In the genomic region with DNA sequence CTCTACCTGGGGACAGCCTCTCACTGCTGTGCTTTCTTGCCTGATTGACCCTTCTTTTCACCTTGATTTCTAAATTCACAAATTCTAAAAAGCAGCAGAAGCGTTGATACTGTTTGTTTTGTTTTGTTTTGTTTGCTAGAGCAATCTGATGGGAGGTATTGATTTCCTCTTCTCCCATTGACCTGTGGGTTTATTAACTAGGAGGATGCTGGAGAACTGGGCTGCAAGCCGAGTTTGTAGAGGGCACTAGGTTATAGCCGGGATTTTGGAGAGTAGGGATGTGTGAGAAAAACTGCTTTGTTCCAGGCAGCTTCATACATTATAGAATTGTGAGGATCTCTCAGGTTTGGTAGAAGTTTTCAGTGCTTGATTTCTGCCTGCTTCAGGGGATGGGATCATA, we compare ENCODE assay signal across 41 mouse cellular contexts. TPM values are rescaled to one million over a fixed set of nuclear protein-coding genes. Genes with fewer than 3 reads are reported as not detected.
"Had no signal": no experiment of that assay in that cellular context is flagged by ENCODE, and none has a peak within 500 bp of the region (broad histone marks: within the 10 kb centered on the region; RNA-seq: fewer than 3 reads in every experiment).

No protein-coding gene starts in this region.

- H3K36me3 ChIP-seq: heart, embryonic 10.5 days; heart, embryonic 12.5 days; hindbrain, embryonic 10.5 days; hindbrain, embryonic 12.5 days; intestine, embryonic 15.5 days; limb, embryonic 13.5 days; limb, embryonic 15.5 days had no signal

- H3K4me3 ChIP-seq: heart, embryonic 10.5 days; heart, embryonic 12.5 days; hindbrain, embryonic 10.5 days; hindbrain, embryonic 12.5 days; intestine, embryonic 15.5 days; layer of hippocampus, adult 2 months; limb, embryonic 13.5 days; limb, embryonic 15.5 days had no signal

- ATAC-seq: forebrain, postnatal 0 days; hindbrain, embryonic 16.5 days; intestine, embryonic 15.5 days; intestine, postnatal 0 days had no signal

- H3K4me1 ChIP-seq: heart, embryonic 10.5 days; hindbrain, embryonic 10.5 days; hindbrain, embryonic 12.5 days; intestine, embryonic 15.5 days; limb, embryonic 13.5 days; limb, embryonic 15.5 days had no signal

- H3K9ac ChIP-seq: forebrain, postnatal 0 days; heart, embryonic 12.5 days; hindbrain, embryonic 12.5 days; hindbrain, embryonic 14.5 days; intestine, embryonic 15.5 days; limb, embryonic 13.5 days; limb, embryonic 15.5 days; liver, embryonic 14.5 days had no signal

- H3K4me2 ChIP-seq: heart, embryonic 12.5 days; hindbrain, embryonic 12.5 days; hindbrain, embryonic 14.5 days; intestine, embryonic 15.5 days; limb, embryonic 13.5 days; limb, embryonic 15.5 days had no signal

- DNase-seq: forebrain, postnatal 0 days; gastrocnemius, postnatal 14 days; gastrocnemius, postnatal 36 days; heart, adult 18-20 months; heart, postnatal 10 days; heart, postnatal 4 days; kidney, adult 18-20 months; kidney, postnatal 14 days; kidney, postnatal 4 days; layer of hippocampus, adult 9-11 months; layer of hippocampus, postnatal 36 days; left cerebral cortex, postnatal 4 days; lung, adult 18-20 months had no signal

- H3K9me3 ChIP-seq: heart, embryonic 10.5 days; heart, embryonic 12.5 days; hindbrain, embryonic 10.5 days; hindbrain, embryonic 12.5 days; intestine, embryonic 15.5 days; limb, embryonic 13.5 days; limb, embryonic 15.5 days had no signal

- H3K27me3 ChIP-seq: heart, embryonic 12.5 days; hindbrain, embryonic 12.5 days; intestine, embryonic 15.5 days; limb, embryonic 13.5 days; limb, embryonic 15.5 days had no signal

- H3K27ac ChIP-seq: heart, embryonic 10.5 days; hindbrain, embryonic 10.5 days; hindbrain, embryonic 12.5 days; hindbrain, embryonic 14.5 days; intestine, embryonic 15.5 days; kidney, postnatal 0 days; layer of hippocampus, adult 2 months; limb, embryonic 13.5 days; limb, embryonic 15.5 days; liver, embryonic 14.5 days had no signal

RNA-seq across cellular contexts. Expression of gene BC053393, which starts 9.1 kb away (rescaled TPM):
- total RNA-seq: forebrain, postnatal 0 days; gastrocnemius, adult 18-20 months; gastrocnemius, adult 8-10 months; gastrocnemius, postnatal 14 days; gastrocnemius, postnatal 36 days; granulocyte monocyte progenitor cell, adult 5-6 weeks; heart, adult 18-20 months; heart, postnatal 10 days; heart, postnatal 25 days; heart, postnatal 4 days; layer of hippocampus, adult 2 months; layer of hippocampus, postnatal 14 days; layer of hippocampus, postnatal 36 days; left cerebral cortex, adult 18-20 months; left cerebral cortex, adult 8-10 months; left cerebral cortex, postnatal 25 days; left cerebral cortex, postnatal 4 days had no signal
- polyA plus RNA-seq: hindbrain, embryonic 10.5 days; hindbrain, embryonic 12.5 days; hindbrain, embryonic 14.5 days; hindbrain, embryonic 16.5 days; intestine, embryonic 15.5 days; intestine, postnatal 0 days; kidney, embryonic 14.5 days; kidney, postnatal 0 days; limb, embryonic 11.5 days; limb, embryonic 13.5 days; limb, embryonic 15.5 days; liver, embryonic 14.5 days had no signal

RNA-seq across cellular contexts. Expression of gene Dppa1, which starts 48.6 kb away (rescaled TPM):
- total RNA-seq: forebrain, postnatal 0 days; gastrocnemius, adult 18-20 months; gastrocnemius, adult 8-10 months; gastrocnemius, postnatal 14 days; gastrocnemius, postnatal 36 days; granulocyte monocyte progenitor cell, adult 5-6 weeks; heart, adult 18-20 months; heart, adult 8-10 months; heart, postnatal 10 days; heart, postnatal 25 days; heart, postnatal 4 days; layer of hippocampus, adult 2 months; layer of hippocampus, postnatal 14 days; layer of hippocampus, postnatal 36 days; left cerebral cortex, adult 18-20 months; left cerebral cortex, adult 8-10 months; left cerebral cortex, postnatal 10 days; left cerebral cortex, postnatal 25 days; left cerebral cortex, postnatal 4 days had no signal
- polyA plus RNA-seq: forebrain, postnatal 0 days; heart, embryonic 10.5 days; heart, embryonic 12.5 days; heart, embryonic 14.5 days; heart, embryonic 16.5 days; hindbrain, embryonic 10.5 days; hindbrain, embryonic 12.5 days; hindbrain, embryonic 14.5 days; hindbrain, embryonic 16.5 days; inflammation-experienced regulatory T-cells, adult 6 months; intestine, embryonic 15.5 days; intestine, postnatal 0 days; kidney, embryonic 14.5 days; limb, embryonic 11.5 days; limb, embryonic 15.5 days; liver, embryonic 14.5 days had no signal

RNA-seq across cellular contexts. Expression of gene Gm12169, which starts 56.4 kb away (rescaled TPM):
- total RNA-seq: forebrain, postnatal 0 days; gastrocnemius, adult 18-20 months; gastrocnemius, adult 8-10 months; gastrocnemius, postnatal 14 days; gastrocnemius, postnatal 36 days; granulocyte monocyte progenitor cell, adult 5-6 weeks; heart, adult 18-20 months; heart, adult 8-10 months; heart, postnatal 10 days; heart, postnatal 25 days; heart, postnatal 4 days; layer of hippocampus, adult 2 months; layer of hippocampus, postnatal 14 days; layer of hippocampus, postnatal 36 days; left cerebral cortex, adult 18-20 months; left cerebral cortex, adult 8-10 months; left cerebral cortex, postnatal 10 days; left cerebral cortex, postnatal 25 days; left cerebral cortex, postnatal 4 days had no signal
- polyA plus RNA-seq: forebrain, postnatal 0 days; heart, embryonic 10.5 days; heart, embryonic 12.5 days; heart, embryonic 14.5 days; heart, embryonic 16.5 days; hindbrain, embryonic 10.5 days; hindbrain, embryonic 12.5 days; hindbrain, embryonic 14.5 days; hindbrain, embryonic 16.5 days; intestine, embryonic 15.5 days; intestine, postnatal 0 days; kidney, embryonic 14.5 days; kidney, postnatal 0 days; limb, embryonic 11.5 days; limb, embryonic 13.5 days; limb, embryonic 15.5 days; liver, embryonic 14.5 days had no signal
